Mouse (Mus musculus) heart, embryonic 12.5 days (tissue): ENCODE results near the gene Arhgap17. TPM values are rescaled to one million over a fixed set of nuclear protein-coding genes. Genes with fewer than 3 reads are reported as not detected.

ENCODE experiments used
- ATAC-seq: fragments of 200-750 bp; cut with Nextera tagmentation; 2 replicates; pipeline ENCODE4 v1.8.0; 2017; ENCODE audit warnings: moderate TSS enrichment, moderate library complexity; ENCODE audit not compliant: insufficient number of reproducible peaks, low FRiP score
- H3K27ac ChIP-seq: fragments of 300-500 bp; sonication (generic); 2 replicates; pipeline ENCODE4 v1.5.1; 2016; ENCODE audit warnings: mild to moderate bottlenecking, moderate library complexity; ENCODE audit not compliant: poor library complexity, severe bottlenecking
- H3K27me3 ChIP-seq: fragments of 300-500 bp; sonication (generic); replicated peaks from 2 replicates; pipeline ENCODE4 v1.6.1; 2016; ENCODE audit warnings: mild to moderate bottlenecking, moderate library complexity
- H3K36me3 ChIP-seq: fragments of 300-500 bp; sonication (generic); 2 replicates; pipeline ENCODE4 v1.6.1; 2016; ENCODE audit warnings: mild to moderate bottlenecking, moderate library complexity
- H3K4me1 ChIP-seq: fragments of 300-500 bp; sonication (generic); replicated peaks from 2 replicates; pipeline ENCODE4 v1.6.1; 2016; ENCODE audit warnings: mild to moderate bottlenecking
- H3K4me2 ChIP-seq: fragments of 300-500 bp; sonication (generic); 2 replicates; pipeline ENCODE4 v1.6.1; 2016; ENCODE audit warnings: mild to moderate bottlenecking, moderate library complexity
- H3K4me3 ChIP-seq: fragments of 300-500 bp; sonication (generic); 2 replicates; pipeline ENCODE4 v1.5.1; 2016; ENCODE audit warnings: mild to moderate bottlenecking
- H3K9ac ChIP-seq: fragments of 300-500 bp; sonication (generic); 2 replicates; pipeline ENCODE4 v1.6.1; 2016; ENCODE audit warnings: mild to moderate bottlenecking, moderate library complexity
- H3K9me3 ChIP-seq: fragments of 300-500 bp; sonication (generic); replicated peaks from 2 replicates; pipeline ENCODE4 v1.6.1; 2016; ENCODE audit warnings: mild to moderate bottlenecking, moderate library complexity
- WGBS: fragments of 180-500 bp; shearing (Covaris S2); methylation state at CpG from one replicate; pipeline ENCODE4 v1.1.7; 2016; 5-methylcytosine and 5-hydroxymethylcytosine counted together
- polyA plus RNA-seq: library from polyadenylated mRNA; unstranded; fragments of >200 nt; fragmentation: Nextera tagmentation; extraction: Ambion mirVana; gene quantifications from 2 replicates; pipeline ENCODE4 v1.2.1, GENCODE M21; 2016

Gene Arhgap17
- polyA plus RNA-seq, 1 experiment from 2014 or later: 23.0 TPM

DNA sequence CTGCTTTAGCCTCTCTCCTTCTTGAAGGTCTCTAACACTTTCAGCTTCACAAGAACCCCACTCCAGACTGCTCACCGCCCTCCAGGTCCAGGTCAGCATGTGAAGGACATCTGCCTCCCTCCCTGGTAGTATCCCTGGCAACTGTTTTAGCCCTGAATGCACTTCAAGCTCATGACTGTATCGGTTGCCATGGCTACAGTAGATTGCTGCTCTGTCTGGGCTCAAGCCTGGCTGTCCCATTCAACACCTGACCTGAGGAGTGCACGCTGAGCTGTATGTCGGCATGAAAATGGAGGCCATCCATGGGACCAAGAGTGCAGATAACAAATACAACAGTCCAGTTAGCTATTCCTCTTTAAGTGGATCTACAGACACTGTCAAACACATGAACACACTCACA lies 131.1 kb downstream of the Arhgap17 start:
- no peak overlapping the region for H3K9ac ChIP-seq
- H3K27me3 ChIP-seq: no peaks in the 10 kb centered on the region
- H3K36me3 ChIP-seq: no peaks in the 10 kb centered on the region
- H3K9me3 ChIP-seq: no peaks in the 10 kb centered on the region
- 59% methylated on average over 4 of the region's 4 CpGs for WGBS
- no peak overlapping the region for H3K4me3 ChIP-seq
- no peak overlapping the region for H3K4me2 ChIP-seq
- no peak; the same call in 1 of the 2 replicates for ATAC-seq
- H3K27ac ChIP-seq: no peak overlapping the region
- H3K4me1 ChIP-seq: peaks cover 14% of the 10 kb centered on the region

DNA sequence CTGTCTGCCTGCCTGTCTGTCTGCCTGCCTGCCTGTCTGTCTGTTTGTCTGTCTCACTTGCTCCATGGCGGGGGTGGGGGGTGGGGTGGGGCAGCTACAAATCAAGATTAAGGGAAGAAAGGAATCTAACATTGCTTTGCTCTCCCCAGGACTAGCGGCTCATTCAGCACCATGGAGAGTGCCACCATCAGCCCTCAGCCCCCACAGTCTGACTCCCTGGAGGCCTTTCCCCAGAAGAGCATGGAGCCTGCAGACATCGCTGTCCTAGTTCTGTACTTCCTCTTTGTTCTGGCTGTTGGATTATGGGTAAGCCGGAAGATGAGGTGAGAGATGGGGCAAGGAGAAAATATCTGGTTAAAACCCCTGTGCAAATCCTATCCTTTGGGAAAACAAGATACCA lies 134.3 kb downstream of the Arhgap17 start:
- no peak overlapping the region for H3K4me3 ChIP-seq
- H3K9ac ChIP-seq: no peak overlapping the region
- no peak for ATAC-seq
- 20% methylated on average over 4 of the region's 4 CpGs for WGBS
- no peaks in the 10 kb centered on the region for H3K9me3 ChIP-seq
- no peaks in the 10 kb centered on the region for H3K27me3 ChIP-seq
- H3K36me3 ChIP-seq: no peaks in the 10 kb centered on the region
- H3K27ac ChIP-seq: no peak overlapping the region
- H3K4me2 ChIP-seq: no peak overlapping the region
- H3K4me1 ChIP-seq: no peaks in the 10 kb centered on the region

Other genes with a start within 250 kb of the Arhgap17 start
- gene Tnrc6a, start 246.0 kb downstream of the Arhgap17 start, polyA plus RNA-seq: 48.8 and 48.9 TPM in 2 replicates
- gene Slc5a11, start 155.1 kb downstream of the Arhgap17 start, polyA plus RNA-seq: 0.15 and 0.34 TPM in 2 replicates
- gene Lcmt1, start 131 bp downstream of the Arhgap17 start, polyA plus RNA-seq: 37.5 and 38.5 TPM in 2 replicates
- gene Aqp8, start 92.4 kb upstream of the Arhgap17 start, polyA plus RNA-seq: 2.0 and 2.1 TPM in 2 replicates
- gene Zkscan2, start 130.5 kb upstream of the Arhgap17 start, polyA plus RNA-seq: 2.4 and 3.2 TPM in 2 replicates